Mouse (Mus musculus): ENCODE results near the gene Rapgef1.

DNA sequence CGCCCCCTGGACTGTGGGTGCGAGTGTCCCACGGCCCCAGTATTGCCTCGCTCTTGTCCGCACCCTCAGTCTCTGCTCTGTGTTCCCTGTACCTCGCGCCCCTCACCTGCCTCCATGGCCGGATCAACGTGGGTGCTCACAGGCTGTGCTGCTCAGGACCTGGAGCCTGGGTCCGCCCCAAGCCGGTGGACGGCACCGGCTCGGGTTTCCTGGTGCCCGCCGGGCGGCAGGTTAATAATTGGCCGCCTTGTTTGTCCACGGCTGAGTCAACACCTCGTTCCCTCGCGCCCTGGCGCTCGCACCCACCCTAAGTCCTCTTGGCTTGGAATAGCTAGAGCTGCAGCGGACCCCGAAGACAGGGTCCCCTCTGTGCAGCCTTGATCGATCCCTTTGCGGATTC is 132.0 kb downstream of the Rapgef1 start, which contains the start of gene Gm13420:
- TF ChIP-seq POLR2A (IDR thresholded peaks at IDR 0.05; ENCODE audit: borderline replicate concordance, control insufficient read depth, low read depth, low read length) (no peak), CTCF (IDR thresholded peaks at IDR 0.05; ENCODE audit: control insufficient read depth, insufficient read depth, low read length) (no peak)
